Mouse (Mus musculus) midbrain, embryonic 12.5 days (tissue): ENCODE results near the gene Fut8. TPM values are rescaled to one million over a fixed set of nuclear protein-coding genes. Genes with fewer than 3 reads are reported as not detected.
"Not testable (repeated sequence)": the region's sequence is repeated elsewhere in the genome, so short reads cannot be mapped to it uniquely, and the experiment has no call there.

Experiments
- ATAC-seq: fragments of 200-750 bp; cut with Nextera tagmentation; 2 replicates; pipeline ENCODE4 v1.8.0; 2017; ENCODE audit warnings: low read depth, moderate TSS enrichment, moderate library complexity; ENCODE audit not compliant: low FRiP score
- H3K27ac ChIP-seq: fragments of 300-500 bp; sonication (generic); replicated peaks from 2 replicates; pipeline ENCODE4 v1.5.1; 2016; ENCODE audit warnings: mild to moderate bottlenecking
- H3K27me3 ChIP-seq: fragments of 300-500 bp; sonication (generic); 2 replicates; pipeline ENCODE4 v1.6.1; 2016; ENCODE audit warnings: mild to moderate bottlenecking
- H3K36me3 ChIP-seq: fragments of 300-500 bp; sonication (generic); 2 replicates; pipeline ENCODE4 v1.6.1; 2016
- H3K4me1 ChIP-seq: fragments of 300-500 bp; sonication (generic); 2 replicates; pipeline ENCODE4 v1.6.1; 2016
- H3K4me2 ChIP-seq: fragments of 300-500 bp; sonication (generic); replicated peaks from 2 replicates; pipeline ENCODE4 v1.6.1; 2016; ENCODE audit warnings: mild to moderate bottlenecking, moderate library complexity
- H3K4me3 ChIP-seq: fragments of 300-500 bp; sonication (generic); 2 replicates; pipeline ENCODE4 v1.5.1; 2016; ENCODE audit warnings: mild to moderate bottlenecking
- H3K9ac ChIP-seq: fragments of 300-500 bp; sonication (generic); replicated peaks from 2 replicates; pipeline ENCODE4 v1.6.1; 2016; ENCODE audit warnings: mild to moderate bottlenecking, moderate library complexity
- H3K9me3 ChIP-seq: fragments of 300-500 bp; sonication (generic); 2 replicates; pipeline ENCODE4 v1.6.1; 2016; ENCODE audit warnings: mild to moderate bottlenecking
- WGBS: fragments of 180-500 bp; shearing (Covaris S2); methylation state at CpG from one replicate; pipeline ENCODE4 v1.1.7; 2016; 5-methylcytosine and 5-hydroxymethylcytosine counted together
- polyA plus RNA-seq: library from polyadenylated mRNA; unstranded; fragments of >200 nt; fragmentation: Nextera tagmentation; extraction: Ambion mirVana; gene quantifications from 2 replicates; pipeline ENCODE4 v1.2.1, GENCODE M21; 2016

Gene Fut8
- polyA plus RNA-seq, 1 experiment from 2014 or later: 49.7 TPM

DNA sequence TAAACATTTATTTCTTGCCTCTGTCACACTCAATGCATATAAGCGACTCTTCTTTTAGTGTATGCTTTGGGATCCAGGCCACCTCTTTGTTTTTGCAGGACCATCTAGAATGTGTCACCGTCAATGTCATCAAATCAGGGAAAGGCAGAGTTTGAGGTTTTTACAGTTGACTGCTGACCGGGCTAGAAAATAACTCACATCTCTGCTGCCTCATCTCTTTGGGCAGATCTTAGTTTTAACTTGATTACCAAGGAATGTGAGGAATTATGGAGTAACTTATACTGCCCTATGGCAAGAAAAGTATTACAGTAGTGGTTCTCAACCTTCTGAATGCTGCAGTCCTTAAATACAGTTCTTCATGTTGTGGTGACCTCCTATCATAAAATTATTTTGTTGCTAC, 12.2 kb upstream of the Fut8 start:
- H3K36me3 ChIP-seq: no peaks in the 10 kb centered on the region
- no peak overlapping the region for H3K27ac ChIP-seq
- no peak overlapping the region for H3K4me3 ChIP-seq
- H3K9ac ChIP-seq: no peak overlapping the region
- no peak for ATAC-seq
- no peaks in the 10 kb centered on the region for H3K27me3 ChIP-seq
- WGBS: 86% methylated on average over 3 of the region's 3 CpGs
- no peak overlapping the region for H3K4me2 ChIP-seq
- H3K4me1 ChIP-seq: no peaks in the 10 kb centered on the region
- H3K9me3 ChIP-seq: no peaks in the 10 kb centered on the region

DNA sequence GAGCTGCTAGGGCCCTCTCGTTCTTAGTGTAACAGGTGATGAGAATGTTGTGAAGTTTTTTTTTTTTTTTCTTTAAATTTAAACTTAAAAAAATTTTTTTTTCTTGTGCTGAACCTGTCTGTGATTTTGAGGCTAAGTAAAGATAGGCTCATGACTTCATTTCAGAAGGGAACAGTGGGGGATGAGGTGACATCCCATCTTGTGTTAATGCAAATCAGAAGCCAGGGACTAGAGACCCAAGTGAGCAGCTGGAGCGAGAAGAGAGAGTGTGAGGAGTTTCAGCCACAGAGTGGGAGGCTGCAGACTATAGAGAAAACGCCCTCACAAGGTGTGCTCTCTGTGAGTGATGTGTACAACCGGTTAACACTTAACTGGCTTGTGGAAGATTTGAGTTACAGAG, 2.0 kb upstream of the Fut8 start:
- Histone ChIP-seq H3K4me1 (0 out of 2 replicates have a peak, but pooled peaks cover 5% of the 10 kb centered on the region), H3K27me3 (no peaks in the 10 kb centered on the region), H3K36me3 (no peaks in the 10 kb centered on the region), H3K27ac (no peak overlapping the region), H3K9ac (no peak overlapping the region), H3K9me3 (no peaks in the 10 kb centered on the region), H3K4me3 (no peak overlapping the region), H3K4me2 (no peak overlapping the region)
- 67% methylated on average over 4 of the region's 4 CpGs for WGBS
- no peak for ATAC-seq

DNA sequence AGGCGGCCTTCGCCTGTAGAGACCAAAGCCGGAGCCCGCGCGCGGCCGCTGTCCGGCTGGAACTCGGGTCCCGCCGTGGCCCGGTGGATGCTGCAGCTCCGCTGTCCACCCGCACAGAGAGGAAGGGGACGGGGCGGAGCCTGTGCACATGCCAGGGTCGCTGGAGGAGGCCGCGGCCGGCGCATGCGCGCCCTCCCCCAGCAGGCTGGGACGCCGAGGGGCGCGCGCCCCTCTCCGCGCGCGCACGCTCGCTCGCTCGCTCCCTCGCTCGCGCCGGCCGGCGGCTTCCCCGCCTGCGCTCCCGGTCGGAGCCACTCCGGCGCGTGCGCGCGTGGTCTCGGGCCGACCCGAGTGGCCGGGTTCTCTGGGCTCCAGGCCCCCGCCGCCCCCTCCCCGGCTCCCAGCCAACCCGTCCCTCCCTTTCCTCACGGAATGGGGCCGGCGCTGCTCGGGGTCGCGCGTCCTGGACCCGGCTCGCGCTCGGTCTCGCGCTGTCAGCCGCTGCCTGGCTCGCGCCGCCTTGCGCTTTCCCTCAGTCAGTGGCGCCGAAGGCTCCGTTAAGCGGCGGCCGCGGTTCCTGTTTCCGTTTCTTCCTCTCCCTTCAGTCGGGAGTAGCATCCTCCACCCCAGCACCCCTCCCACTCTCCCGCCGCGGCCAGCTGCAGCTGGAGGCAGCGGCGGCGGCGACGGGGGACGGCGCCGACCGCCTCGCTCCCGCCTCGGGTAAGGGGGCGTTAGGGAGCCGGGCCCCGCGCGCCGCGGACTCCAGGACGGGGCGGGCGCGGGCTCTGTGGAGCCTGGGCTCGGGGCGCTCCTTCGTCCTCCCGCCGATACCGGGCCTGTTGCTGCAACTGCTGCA, 835 bp downstream of the Fut8 start:
- Histone ChIP-seq H3K4me3 (peak overlapping the region; percentile 73), H3K4me2 (peak overlapping the region; percentile 84), H3K9me3 (no peaks in the 10 kb centered on the region), H3K27me3 (no peaks in the 10 kb centered on the region), H3K4me1 (0 out of 2 replicates have a peak, but pooled peaks cover 5% of the 10 kb centered on the region), H3K9ac (peak overlapping the region; percentile 80), H3K36me3 (no peaks in the 10 kb centered on the region), H3K27ac (peak overlapping the region; percentile 96)
- under 1% methylated on average over 107 of the region's 120 CpGs for WGBS
- ATAC-seq: peak; percentile 96

DNA sequence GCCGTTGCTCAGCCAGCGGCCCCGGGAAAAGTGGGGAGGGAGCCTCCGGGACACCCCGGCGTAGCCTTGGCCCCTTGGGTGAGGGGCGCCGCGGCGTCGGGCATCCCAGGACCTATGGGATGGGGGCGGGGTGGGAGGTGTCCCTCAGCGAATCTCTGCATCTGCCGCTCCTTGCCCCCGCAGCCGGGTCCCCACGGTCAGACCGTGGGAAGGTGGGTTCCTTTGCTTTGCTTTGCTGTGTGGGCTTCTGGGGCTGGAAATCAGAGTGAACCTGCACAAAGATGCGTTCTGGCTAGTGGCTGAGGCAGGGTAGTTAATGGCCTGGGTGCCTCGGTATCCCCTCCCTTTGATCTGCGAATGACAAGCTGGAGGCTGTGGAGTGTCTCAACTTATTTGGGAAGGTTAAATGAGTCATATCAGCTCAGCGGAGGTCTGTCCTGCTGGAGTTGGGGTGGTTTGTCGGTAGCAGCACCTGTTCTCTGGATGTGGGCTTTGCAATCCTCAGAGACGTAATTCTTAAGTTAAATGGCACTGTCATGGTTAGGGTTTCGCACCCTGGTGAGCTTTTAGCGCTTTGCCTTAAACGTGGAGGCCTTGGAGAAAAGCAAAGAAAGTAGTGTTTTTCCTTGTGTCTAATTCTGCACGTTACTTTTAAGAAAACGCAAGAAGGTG, 1.6 kb downstream of the Fut8 start:
- Histone ChIP-seq H3K9me3 (no peaks in the 10 kb centered on the region), H3K27me3 (no peaks in the 10 kb centered on the region), H3K9ac (peak overlapping the region; percentile 80), H3K4me2 (peak overlapping the region; percentile 84), H3K36me3 (no peaks in the 10 kb centered on the region), H3K4me1 (0 out of 2 replicates have a peak, but pooled peaks cover 5% of the 10 kb centered on the region), H3K27ac (peak overlapping the region; percentile 96), H3K4me3 (peak overlapping the region; percentile 73)
- 1% methylated on average over 29 of the region's 29 CpGs for WGBS
- ATAC-seq: peak; percentile 1; the same call in 1 of the 2 replicates

DNA sequence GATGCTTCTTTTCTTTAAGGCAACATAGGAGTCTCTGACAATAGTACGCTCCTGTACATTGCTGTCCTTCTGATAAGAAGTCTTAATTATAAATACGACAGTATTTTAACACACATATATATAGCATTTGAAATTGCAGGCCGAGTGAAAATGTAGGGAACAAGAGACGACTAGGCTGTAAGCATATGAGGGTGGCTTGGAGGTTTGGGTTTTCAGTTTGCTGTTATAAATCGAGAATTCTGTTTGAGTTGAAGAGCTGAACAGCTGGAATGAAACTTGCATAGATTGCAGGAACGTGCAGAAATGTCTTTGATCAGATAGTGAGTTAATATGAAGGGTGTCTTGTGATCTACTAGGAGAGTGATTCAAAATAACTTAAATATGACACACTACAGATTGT, 2.4 kb downstream of the Fut8 start:
- ATAC-seq: no peak
- H3K9me3 ChIP-seq: no peaks in the 10 kb centered on the region
- no peaks in the 10 kb centered on the region for H3K27me3 ChIP-seq
- H3K4me2 ChIP-seq: peak overlapping the region; percentile 84
- no peaks in the 10 kb centered on the region for H3K36me3 ChIP-seq
- H3K4me1 ChIP-seq: 0 out of 2 replicates have a peak, but pooled peaks cover 5% of the 10 kb centered on the region
- WGBS: 58% methylated on average over 6 of the region's 6 CpGs
- H3K27ac ChIP-seq: no peak overlapping the region
- H3K4me3 ChIP-seq: peak overlapping the region; percentile 18
- no peak overlapping the region for H3K9ac ChIP-seq

DNA sequence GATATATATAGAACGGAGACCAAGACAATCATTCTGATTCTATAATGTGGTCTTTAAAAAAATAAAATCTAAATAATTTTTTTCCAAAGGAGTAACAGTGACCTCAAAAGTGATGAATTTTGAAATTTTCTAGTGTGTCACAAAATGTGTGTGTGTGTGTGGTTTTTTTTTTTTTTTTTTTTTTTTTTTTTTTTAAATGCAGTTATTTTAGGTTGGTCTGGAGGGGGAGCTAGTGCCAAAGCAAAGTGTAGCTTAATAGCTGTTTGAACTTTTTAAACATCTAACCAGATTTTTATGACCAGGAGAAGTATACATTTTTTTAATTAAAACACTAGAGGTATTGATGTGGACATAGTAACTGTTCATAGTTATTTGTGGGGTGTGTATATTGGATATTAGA, 2.9 kb downstream of the Fut8 start:
- no peaks in the 10 kb centered on the region for H3K36me3 ChIP-seq
- H3K9ac ChIP-seq: no peak overlapping the region
- no peak for ATAC-seq
- no peaks in the 10 kb centered on the region for H3K27me3 ChIP-seq
- no peak overlapping the region for H3K27ac ChIP-seq
- H3K9me3 ChIP-seq: no peaks in the 10 kb centered on the region
- H3K4me2 ChIP-seq: no peak overlapping the region
- no peak overlapping the region for H3K4me3 ChIP-seq
- H3K4me1 ChIP-seq: 0 out of 2 replicates have a peak, but pooled peaks cover 5% of the 10 kb centered on the region
- 86% methylated on average over 1 of the region's 1 CpGs for WGBS

DNA sequence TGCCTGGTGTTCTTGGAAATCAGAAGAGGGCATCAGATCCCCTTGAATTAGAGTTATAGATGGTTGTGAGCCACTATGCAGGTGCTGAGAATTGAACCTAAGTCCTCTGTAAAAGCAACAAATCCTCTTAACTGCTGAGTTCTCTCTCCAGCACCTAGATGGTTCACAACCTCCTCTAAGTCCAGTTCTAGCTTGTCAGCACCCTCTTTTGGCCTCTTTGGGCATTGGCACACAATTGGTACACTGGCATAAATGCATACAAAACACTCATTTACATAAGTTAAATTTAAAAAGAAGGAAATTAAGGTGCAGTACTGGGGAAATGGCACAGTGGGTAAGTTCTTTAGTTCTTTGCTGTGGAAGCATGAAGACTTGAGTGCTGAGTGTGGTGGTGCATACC, 24.7 kb downstream of the Fut8 start:
- no peak for ATAC-seq
- no peak overlapping the region for H3K9ac ChIP-seq
- no peaks in the 10 kb centered on the region for H3K4me1 ChIP-seq
- no peaks in the 10 kb centered on the region for H3K27me3 ChIP-seq
- H3K4me3 ChIP-seq: no peak overlapping the region
- no peaks in the 10 kb centered on the region for H3K36me3 ChIP-seq
- no peaks in the 10 kb centered on the region for H3K9me3 ChIP-seq
- H3K4me2 ChIP-seq: no peak overlapping the region
- no peak overlapping the region for H3K27ac ChIP-seq

DNA sequence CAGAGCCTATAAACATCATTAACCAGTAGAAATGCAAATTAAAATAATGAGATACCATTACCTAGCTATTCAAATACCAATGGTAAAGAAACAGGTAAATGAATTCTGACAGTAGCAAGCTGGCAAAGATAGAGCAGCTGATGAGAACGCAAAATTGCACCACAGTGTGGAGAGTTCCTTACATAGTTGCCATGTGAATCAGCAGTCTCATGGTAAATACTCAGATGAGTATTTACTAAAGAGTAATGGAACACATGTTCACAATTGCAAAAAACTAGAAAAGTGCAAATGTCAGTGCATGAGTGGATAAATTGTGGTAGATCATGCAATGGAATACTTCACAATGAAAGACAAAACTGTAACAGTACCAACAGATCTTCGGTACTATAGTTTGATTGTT, 25.9 kb downstream of the Fut8 start:
- 95% methylated on average over 2 of the region's 2 CpGs for WGBS
- Histone ChIP-seq H3K4me1 (no peaks in the 10 kb centered on the region), H3K27ac (no peak overlapping the region), H3K27me3 (no peaks in the 10 kb centered on the region), H3K36me3 (no peaks in the 10 kb centered on the region), H3K9ac (no peak overlapping the region), H3K9me3 (no peaks in the 10 kb centered on the region), H3K4me2 (no peak overlapping the region), H3K4me3 (no peak overlapping the region)
- ATAC-seq: no peak

DNA sequence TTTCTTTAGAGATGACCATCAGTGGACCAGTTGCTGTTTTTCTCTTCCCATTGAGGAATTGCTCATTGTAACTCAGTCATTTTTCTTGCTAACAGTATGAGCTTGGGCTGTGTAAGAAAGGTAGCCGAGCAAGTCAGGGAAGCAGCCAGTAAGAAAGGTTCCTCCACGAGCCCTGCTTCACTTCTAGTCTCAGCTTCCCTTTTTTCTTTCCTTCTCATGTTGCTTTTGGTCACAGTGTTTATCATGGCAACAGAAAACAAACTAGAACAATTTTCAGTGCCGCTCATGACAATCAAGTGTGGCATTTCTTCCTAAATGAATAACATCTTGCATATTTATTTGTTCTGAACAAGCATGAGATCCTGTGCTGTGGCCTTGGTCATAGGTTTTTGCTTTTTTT, 32.8 kb downstream of the Fut8 start:
- Histone ChIP-seq H3K4me3 (no peak overlapping the region), H3K27me3 (no peaks in the 10 kb centered on the region), H3K4me2 (no peak overlapping the region), H3K36me3 (no peaks in the 10 kb centered on the region), H3K4me1 (no peaks in the 10 kb centered on the region), H3K9ac (no peak overlapping the region), H3K27ac (no peak overlapping the region), H3K9me3 (no peaks in the 10 kb centered on the region)
- 82% methylated on average over 3 of the region's 3 CpGs for WGBS
- no peak for ATAC-seq

DNA sequence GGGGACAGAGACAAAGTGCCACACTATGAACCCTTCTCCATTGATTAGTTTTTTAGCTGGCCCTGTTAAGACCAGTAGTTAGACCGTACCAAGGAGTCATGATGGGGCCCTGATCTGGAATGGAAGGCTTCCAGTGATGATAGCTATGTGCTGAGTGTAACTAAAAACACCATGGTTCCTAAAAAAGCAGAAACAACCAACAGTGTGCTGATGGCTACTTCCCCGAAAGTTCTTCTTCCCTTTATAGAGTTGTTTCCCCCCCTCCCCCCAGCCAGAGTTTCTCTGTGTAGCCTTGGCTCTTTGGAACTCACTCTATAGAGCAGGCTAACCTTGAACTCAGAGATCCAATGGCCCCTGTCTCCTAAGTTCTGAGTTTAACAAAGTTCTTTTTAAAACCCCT, 50.6 kb downstream of the Fut8 start:
- no peak overlapping the region for H3K9ac ChIP-seq
- WGBS: 92% methylated on average over 2 of the region's 2 CpGs
- H3K36me3 ChIP-seq: no peaks in the 10 kb centered on the region
- no peaks in the 10 kb centered on the region; the same call in 1 of the 2 replicates for H3K4me1 ChIP-seq
- no peak overlapping the region for H3K27ac ChIP-seq
- H3K4me2 ChIP-seq: no peak overlapping the region
- H3K4me3 ChIP-seq: no peak overlapping the region
- H3K9me3 ChIP-seq: no peaks in the 10 kb centered on the region
- H3K27me3 ChIP-seq: no peaks in the 10 kb centered on the region
- ATAC-seq: no peak

DNA sequence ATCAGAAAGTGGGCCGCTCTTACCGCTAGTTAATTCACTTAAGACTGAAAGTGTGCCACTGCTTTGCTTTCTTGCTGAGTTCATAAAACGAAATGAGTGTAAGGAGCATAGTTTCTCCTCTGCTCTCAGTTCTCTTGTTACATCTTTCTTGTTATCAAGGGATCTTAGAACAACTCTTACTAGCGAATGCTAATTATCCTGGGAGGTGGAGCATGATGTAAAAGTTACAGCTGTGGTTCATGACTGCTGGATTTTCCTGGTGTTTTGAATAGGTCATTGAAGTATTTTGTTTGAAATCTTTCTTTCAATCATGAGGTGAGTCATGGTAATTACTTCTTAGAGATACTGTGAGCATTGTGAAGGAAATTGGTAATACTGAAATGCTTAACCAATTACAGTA, 53.1 kb downstream of the Fut8 start:
- no peaks in the 10 kb centered on the region for H3K36me3 ChIP-seq
- H3K4me1 ChIP-seq: no peaks in the 10 kb centered on the region; the same call in 1 of the 2 replicates
- ATAC-seq: no peak
- H3K4me2 ChIP-seq: no peak overlapping the region
- H3K27me3 ChIP-seq: no peaks in the 10 kb centered on the region
- no peaks in the 10 kb centered on the region for H3K9me3 ChIP-seq
- no peak overlapping the region for H3K9ac ChIP-seq
- no peak overlapping the region for H3K27ac ChIP-seq
- H3K4me3 ChIP-seq: no peak overlapping the region
- 86% methylated on average over 4 of the region's 4 CpGs for WGBS

DNA sequence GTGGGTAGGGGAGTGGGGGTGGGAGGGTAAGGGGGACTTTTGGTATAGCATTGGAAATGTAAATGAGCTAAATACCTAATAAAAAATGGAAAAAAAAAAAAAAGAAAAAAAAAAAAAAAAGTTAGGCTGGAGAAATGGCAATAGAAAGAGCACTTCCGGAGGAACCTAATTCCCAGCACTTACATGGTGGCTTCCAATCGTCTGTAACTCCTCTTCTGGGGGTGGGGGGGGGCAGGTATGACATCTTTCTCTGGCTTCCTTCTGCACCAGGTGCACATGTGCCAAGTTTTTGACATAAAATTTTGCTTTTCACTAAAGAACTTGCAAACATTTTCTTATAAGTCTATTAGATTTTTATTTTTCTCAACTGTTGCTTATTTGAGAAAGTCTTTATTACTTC, 53.9 kb downstream of the Fut8 start:
- WGBS: 69% methylated on average over 2 of the region's 2 CpGs
- not testable (repeated sequence) for H3K4me2 ChIP-seq, H3K9ac ChIP-seq, H3K27me3 ChIP-seq, ATAC-seq, H3K27ac ChIP-seq, H3K36me3 ChIP-seq, H3K4me1 ChIP-seq, H3K4me3 ChIP-seq, H3K9me3 ChIP-seq
